ENCODE assay signal across 15 mouse cellular contexts in the genomic region with DNA sequence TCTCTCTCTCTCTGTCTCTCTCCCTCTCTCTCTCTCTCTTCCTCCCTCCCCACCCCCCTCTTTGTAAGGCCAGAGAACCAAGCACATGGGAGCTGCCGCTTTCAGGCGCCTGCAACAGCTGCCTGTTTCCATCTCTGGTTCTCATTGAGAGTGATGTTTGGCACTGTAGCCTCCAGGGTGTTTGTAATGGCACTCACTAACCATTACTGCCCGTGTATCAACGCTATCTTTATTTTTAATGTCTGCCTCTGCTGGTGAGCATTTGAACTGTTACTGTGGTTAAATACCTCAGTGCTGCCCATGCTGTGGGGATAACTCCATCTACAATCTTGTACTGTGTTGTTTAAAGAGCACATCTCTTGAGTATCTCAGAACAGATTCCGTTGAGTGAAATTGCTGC. TPM values are rescaled to one million over a fixed set of nuclear protein-coding genes. Genes with fewer than 3 reads are reported as not detected.
DNase-seq lines count a peak whose midpoint lies in the region; ATAC-seq and TF ChIP-seq lines count a peak whose summit lies in the region.
"Had no signal": no experiment of that assay in that cellular context is flagged by ENCODE, and none has a peak within 500 bp of the region (broad histone marks: within the 10 kb centered on the region; RNA-seq: fewer than 3 reads in every experiment).

No protein-coding gene starts in this region.

- H3K9me3 ChIP-seq in MEL (replicated peaks; ENCODE audit: insufficient read depth, low read length), result no peaks in the 10 kb centered on the region
- H3K9me3 ChIP-seq: embryonic facial prominence, embryonic 13.5 days; hindbrain, embryonic 10.5 days; limb, embryonic 13.5 days; lung, embryonic 15.5 days; midbrain, embryonic 12.5 days had no signal

- peak; percentile 12 for TF ChIP-seq CTCF in left cerebral cortex, adult 2 months (IDR thresholded peaks at IDR 0.05)
- TF ChIP-seq CTCF in MEL (IDR thresholded peaks at IDR 0.05 in 2 of 3, conservative IDR thresholded peaks at IDR 0.05 in 1 of 3; ENCODE audit: control insufficient read depth in 1 of 3, insufficient read depth in 1 of 3, low read depth in 2 of 3, low read length in 3 of 3, poor library complexity in 1 of 3, severe bottlenecking in 1 of 3), result peak in 2 of 3 experiments; percentile 43 to 49; a peak in 4 of 6 replicates

- DNase-seq in left cerebral cortex, adult 2 months (ENCODE audit: extremely low spot score in 1 of 2, low spot score in 2 of 2), result no peak
- DNase-seq in left cerebral cortex, adult 8-10 months (ENCODE audit: low spot score in 2 of 2), result no peak
- DNase-seq in MEL (ENCODE audit: low read depth, low spot score) (peak; percentile 67), R1 (ENCODE audit: low read depth, low spot score) (peak; percentile 19)
- DNase-seq in kidney, postnatal 4 days, result no peak
- DNase-seq in cerebellum, postnatal 36 days, result no peak
- DNase-seq: gastrocnemius, postnatal 25 days; right cerebral cortex, postnatal 4 days had no signal

- peaks cover 0 to 9% of the 10 kb centered on the region in 2 experiments; a peak in 2 of 4 replicates for H3K36me3 ChIP-seq in MEL (ENCODE audit: control insufficient read depth in 1 of 2, insufficient read depth in 2 of 2, low read length in 2 of 2)
- H3K36me3 ChIP-seq: embryonic facial prominence, embryonic 13.5 days; hindbrain, embryonic 10.5 days; limb, embryonic 13.5 days; lung, embryonic 15.5 days; midbrain, embryonic 12.5 days had no signal

- no peaks in the 10 kb centered on the region; a peak in 1 of 4 replicates for H3K27me3 ChIP-seq in MEL (ENCODE audit: control insufficient read depth in 1 of 2, insufficient read depth in 2 of 2, low read length in 2 of 2)
- H3K27me3 ChIP-seq: CH12.LX had no signal

- no peak overlapping the region for H3K4me3 ChIP-seq in left cerebral cortex, adult 2 months
- H3K4me3 ChIP-seq in MEL (ENCODE audit: control insufficient read depth in 1 of 2, insufficient read depth in 1 of 2, low read depth in 2 of 2, low read length in 2 of 2), result peak overlapping the region; percentile 10 to 21; a peak in 2 of 4 replicates
- H3K4me3 ChIP-seq: embryonic facial prominence, embryonic 13.5 days; hindbrain, embryonic 10.5 days; limb, embryonic 13.5 days; lung, embryonic 15.5 days; midbrain, embryonic 12.5 days had no signal

- no peak for TF ChIP-seq EP300 in MEL (IDR thresholded peaks at IDR 0.05; ENCODE audit: low read depth in 1 of 2, low read length in 2 of 2)

- peaks cover under 1% of the 10 kb centered on the region; the same call in 1 of the 2 replicates for H3K79me2 ChIP-seq in MEL (ENCODE audit: control insufficient read depth, insufficient read depth, low read length, poor library complexity)

- H3K27ac ChIP-seq in left cerebral cortex, adult 2 months, result no peak overlapping the region
- no peak overlapping the region for H3K27ac ChIP-seq in MEL (ENCODE audit: control insufficient read depth, low read depth, low read length)
- H3K27ac ChIP-seq: embryonic facial prominence, embryonic 13.5 days; hindbrain, embryonic 10.5 days; limb, embryonic 13.5 days; lung, embryonic 15.5 days; midbrain, embryonic 12.5 days had no signal

- intact Hi-C loops in left cerebral cortex, adult 2 months (cut with DNase I), result no loop called here

- ATAC-seq in megakaryocyte progenitor cell, adult 5-6 weeks (replicated peaks; ENCODE audit: poor library complexity), result peak; percentile 68

- peak overlapping the region; percentile 15; the same call in 1 of the 2 replicates for H3K9ac ChIP-seq in MEL (ENCODE audit: control insufficient read depth, low read depth, low read length, poor library complexity, severe bottlenecking)
- H3K9ac ChIP-seq: embryonic facial prominence, embryonic 13.5 days; limb, embryonic 13.5 days; lung, embryonic 15.5 days; midbrain, embryonic 12.5 days had no signal

- no peak; the same call in 1 of the 2 replicates for TF ChIP-seq RAD21 in MEL (IDR thresholded peaks at IDR 0.05; ENCODE audit: low read depth, low read length)

- no peak for TF ChIP-seq POLR2A in MEL (IDR thresholded peaks at IDR 0.05; ENCODE audit: control insufficient read depth in 1 of 2, insufficient read depth in 1 of 2, low read depth in 1 of 2, low read length in 2 of 2, poor library complexity in 1 of 2)

- H3K4me1 ChIP-seq in MEL (ENCODE audit: control insufficient read depth in 1 of 2, insufficient read depth in 2 of 2, low read length in 2 of 2), result peaks cover 9 to 29% of the 10 kb centered on the region in 2 experiments

TF ChIP-seq in MEL, 35 proteins besides CTCF, POLR2A, EP300 and RAD21:
- TF ChIP-seq MYC (IDR thresholded peaks at IDR 0.05; ENCODE audit: low read depth, low read length), result 0 out of 2 replicates have a peak, but pooled peaks have one; percentile 21
- TF ChIP-seq ZNF384 (IDR thresholded peaks at IDR 0.05; ENCODE audit: low read depth, low read length), result no peak
- TF ChIP-seq BHLHE40 (IDR thresholded peaks at IDR 0.05; ENCODE audit: borderline replicate concordance, low read depth, low read length), result no peak
- TF ChIP-seq GATA1 (IDR thresholded peaks at IDR 0.05; ENCODE audit: low read depth, low read length), result peak; percentile 10; the same call in 1 of the 2 replicates
- peak; percentile 26 for TF ChIP-seq SMC3 (IDR thresholded peaks at IDR 0.05; ENCODE audit: low read depth, low read length)
- TF ChIP-seq MAZ (IDR thresholded peaks at IDR 0.05; ENCODE audit: low read depth, low read length), result no peak
- TF ChIP-seq ZMIZ1 (IDR thresholded peaks at IDR 0.05; ENCODE audit: low read depth, low read length), result no peak

RNA-seq across cellular contexts. Expression of a gene that starts 4.6 kb away (rescaled TPM):
- 1 to 10 TPM in 1 of 2 experiments, under 1 TPM in 1; 0.70 to 1.1 TPM for total RNA-seq in left cerebral cortex, adult 2 months (2021)
- total RNA-seq in left cerebral cortex, adult 8-10 months (2022), result under 1 TPM; 0.21 to 0.82 (median 0.46) TPM
- 1.0 and 1.2 TPM in 2 replicates for total RNA-seq in MEL (2012; rRNA removed)
- polyA plus RNA-seq in MEL (2012; ENCODE audit: insufficient read depth in 1 of 2, insufficient read length in 2 of 2, low read depth in 1 of 2, low replicate concordance in 2 of 2, missing spikeins in 1 of 2), result 1 to 10 TPM in 1 of 2 experiments, not detected in 1; 6.2 TPM
- total RNA-seq in megakaryocyte progenitor cell, adult 5-6 weeks (2015), result 0.05 and 0.22 TPM in 2 replicates
- not detected in 2 replicates for total RNA-seq in megakaryocyte progenitor cell, adult 5-6 weeks (2017)

RNA-seq across cellular contexts. Expression of a gene that starts 21.2 kb away (rescaled TPM):
- total RNA-seq in left cerebral cortex, adult 2 months (2021), result 10 to 100 TPM; 67.4 to 69.7 TPM
- total RNA-seq in left cerebral cortex, adult 8-10 months (2022), result 10 to 100 TPM; 53.3 to 64.2 (median 57.4) TPM
- 5.3 and 6.0 TPM in 2 replicates for total RNA-seq in MEL (2012; rRNA removed)
- 10 to 100 TPM in 1 of 2 experiments, not detected in 1; 10.4 TPM for polyA plus RNA-seq in MEL (2012; ENCODE audit: insufficient read depth in 1 of 2, insufficient read length in 2 of 2, low read depth in 1 of 2, low replicate concordance in 2 of 2, missing spikeins in 1 of 2)
- total RNA-seq in megakaryocyte progenitor cell, adult 5-6 weeks (2015), result not detected in 2 replicates
- not detected in 2 replicates for total RNA-seq in megakaryocyte progenitor cell, adult 5-6 weeks (2017)

Comparison
In these comparisons a context has a peak if more than half of its experiments do, and no peak if none do; other contexts are left out.
1. DNase-seq: peak in MEL (single experiment) and R1 (single experiment); none in left cerebral cortex, adult 2 months (0 of 2), left cerebral cortex, adult 8-10 months (0 of 2), kidney, postnatal 4 days (0 of 2) and cerebellum, postnatal 36 days (0 of 2).